Mouse (Mus musculus): Measurements from ENCODE around the gene Pan2. TPM values are rescaled to one million over a fixed set of nuclear protein-coding genes. Genes with fewer than 3 reads are reported as not detected.
A peak's percentile ranks its signal among the peaks of the same experiment; 100 is the strongest.

Pan2 gene
- total RNA-seq, 2 experiments from 2014 or later = 17.6 to 18.1 TPM

- DNase-seq = no peak
Measured at GRCm38 (mm10) chr10:128336597-128336996, 33.5 kb downstream of the Pan2 start.

GRCm38 (mm10) chr10:128337306-128338181 lies 34.4 kb downstream of the Pan2 start, which contains the start of gene Cs:
Gene Cs (plus strand): TSS chr10:128337734.
- peak; percentile 98 for DNase-seq

GRCm38 (mm10) chr10:128338415-128338814 lies 35.3 kb downstream of the Pan2 start:
- DNase-seq = no peak

GRCm38 (mm10) chr10:128338948-128339347 lies 35.8 kb downstream of the Pan2 start:
- no peak for DNase-seq

- DNase-seq = no peak
Measured at GRCm38 (mm10) chr10:128340257-128340656, 37.1 kb downstream of the Pan2 start.

- DNase-seq = no peak
Measured at GRCm38 (mm10) chr10:128343436-128343835, 40.3 kb downstream of the Pan2 start.

GRCm38 (mm10) chr10:128344568-128345275 lies 41.6 kb downstream of the Pan2 start:
- DNase-seq = peak; percentile 80

GRCm38 (mm10) chr10:128347541-128347940 lies 44.4 kb downstream of the Pan2 start:
- DNase-seq = no peak

GRCm38 (mm10) chr10:128358796-128359195 lies 55.7 kb downstream of the Pan2 start:
- DNase-seq = peak; percentile 71

- no peak for DNase-seq
Measured at GRCm38 (mm10) chr10:128359226-128359625, 56.1 kb downstream of the Pan2 start.

GRCm38 (mm10) chr10:128361836-128362235 lies 58.7 kb downstream of the Pan2 start:
- DNase-seq = no peak

- peak; percentile 42 for DNase-seq
Measured at GRCm38 (mm10) chr10:128362568-128362967, 59.4 kb downstream of the Pan2 start.

- no peak for DNase-seq
Measured at GRCm38 (mm10) chr10:128367899-128368401, 64.8 kb downstream of the Pan2 start.

GRCm38 (mm10) chr10:128368402-128369217 lies 65.5 kb downstream of the Pan2 start, which contains the start of gene Coq10a:
Gene Coq10a (minus strand): TSS chr10:128368997.
- peak; percentile 92 for DNase-seq

- DNase-seq = no peak
Measured at GRCm38 (mm10) chr10:128369218-128369543, 66.0 kb downstream of the Pan2 start.

GRCm38 (mm10) chr10:128369599-128369998 lies 66.5 kb downstream of the Pan2 start:
- DNase-seq = no peak

GRCm38 (mm10) chr10:128370021-128370420 lies 66.9 kb downstream of the Pan2 start:
- DNase-seq = no peak

GRCm38 (mm10) chr10:128370601-128371000 lies 67.5 kb downstream of the Pan2 start:
- no peak for DNase-seq
